Mouse (Mus musculus) kidney, adult 8-10 months (tissue): ENCODE data around the gene Prkca.

Experiments
- DNase-seq, 2 experiments: peaks; one replicate each; pipeline ENCODE4 v3.0.0; 2022

Prkca gene

GRCm38 (mm10) chr11:107913317-107913716, 430.4 kb downstream of the Prkca start:
- no peak for DNase-seq

GRCm38 (mm10) chr11:107905364-107905763, 438.4 kb downstream of the Prkca start:
- DNase-seq = no peak

GRCm38 (mm10) chr11:107903966-107904605, 439.6 kb downstream of the Prkca start:
- no peak for DNase-seq

GRCm38 (mm10) chr11:107900470-107900869, 443.3 kb downstream of the Prkca start:
- no peak for DNase-seq

- no peak for DNase-seq
Observed at GRCm38 (mm10) chr11:107898698-107899097, 445.0 kb downstream of the Prkca start.

- no peak for DNase-seq
Observed at GRCm38 (mm10) chr11:107895635-107896034, 448.1 kb downstream of the Prkca start.

GRCm38 (mm10) chr11:107891377-107891776, 452.4 kb downstream of the Prkca start:
- DNase-seq = no peak

- DNase-seq = no peak
Observed at GRCm38 (mm10) chr11:107887342-107887741, 456.4 kb downstream of the Prkca start.
